Mouse (Mus musculus): ENCODE measurements around the gene Fshr.
"Not testable (repeated sequence)": the region's sequence is repeated elsewhere in the genome, so short reads cannot be mapped to it uniquely, and the experiment has no call there.

Gene Fshr

GRCm38 (mm10) chr17:89200575-89200974, at the start of gene Fshr:
TSS of gene Fshr (minus strand) at chr17:89200675.
- no peak for DNase-seq (ENCODE audit: low spot score)

- DNase-seq (ENCODE audit: low spot score), result no peak
These were observed 1.7 kb upstream of the Fshr start for GRCm38 (mm10) chr17:89202181-89202580.

- DNase-seq (ENCODE audit: low spot score), result no peak
These were observed 26.9 kb downstream of the Fshr start for GRCm38 (mm10) chr17:89173545-89173944.

- no peak for DNase-seq (ENCODE audit: low spot score)
These were observed 35.7 kb downstream of the Fshr start for GRCm38 (mm10) chr17:89164773-89165172.

GRCm38 (mm10) chr17:89162475-89162874, 38.0 kb downstream of the Fshr start:
- no peak for DNase-seq (ENCODE audit: low spot score)

- not testable (repeated sequence) for DNase-seq (ENCODE audit: low spot score)
These were observed 41.1 kb downstream of the Fshr start for GRCm38 (mm10) chr17:89159343-89159742.

- peak; percentile 65 for DNase-seq (ENCODE audit: low spot score)
These were observed 55.7 kb downstream of the Fshr start for GRCm38 (mm10) chr17:89144806-89145205.

- no peak for DNase-seq (ENCODE audit: low spot score)
These were observed 80.5 kb downstream of the Fshr start for GRCm38 (mm10) chr17:89120023-89120422.

GRCm38 (mm10) chr17:89119250-89119649, 81.2 kb downstream of the Fshr start:
- no peak for DNase-seq (ENCODE audit: low spot score)

GRCm38 (mm10) chr17:89113944-89114343, 86.5 kb downstream of the Fshr start:
- DNase-seq (ENCODE audit: low spot score), result no peak

- DNase-seq (ENCODE audit: low spot score), result no peak
These were observed 99.6 kb downstream of the Fshr start for GRCm38 (mm10) chr17:89100719-89101350.

GRCm38 (mm10) chr17:89099733-89100132, 100.7 kb downstream of the Fshr start:
- DNase-seq (ENCODE audit: low spot score), result not testable (repeated sequence)

GRCm38 (mm10) chr17:89089692-89090475, 110.6 kb downstream of the Fshr start:
- DNase-seq (ENCODE audit: low spot score), result no peak

GRCm38 (mm10) chr17:89082897-89083296, 117.6 kb downstream of the Fshr start:
- DNase-seq (ENCODE audit: low spot score), result no peak

GRCm38 (mm10) chr17:89079706-89080105, 120.8 kb downstream of the Fshr start:
- DNase-seq (ENCODE audit: low spot score), result no peak

- no peak for DNase-seq (ENCODE audit: low spot score)
These were observed 136.0 kb downstream of the Fshr start for GRCm38 (mm10) chr17:89064327-89065095.

- no peak for DNase-seq (ENCODE audit: low spot score)
These were observed 138.0 kb downstream of the Fshr start for GRCm38 (mm10) chr17:89062348-89062949.

GRCm38 (mm10) chr17:89051031-89051563, 149.4 kb downstream of the Fshr start:
- DNase-seq (ENCODE audit: low spot score), result no peak

- no peak for DNase-seq (ENCODE audit: low spot score)
These were observed 151.4 kb downstream of the Fshr start for GRCm38 (mm10) chr17:89049071-89049470.

GRCm38 (mm10) chr17:89046016-89046415, 154.5 kb downstream of the Fshr start:
- DNase-seq (ENCODE audit: low spot score), result no peak

GRCm38 (mm10) chr17:89036723-89037122, 163.8 kb downstream of the Fshr start:
- no peak for DNase-seq (ENCODE audit: low spot score)

GRCm38 (mm10) chr17:89036049-89036448, 164.4 kb downstream of the Fshr start:
- DNase-seq (ENCODE audit: low spot score), result no peak

All from ovary, adult 18-20 months (tissue).